Mouse (Mus musculus): ENCODE measurements around the gene Ints3.
"Not testable (repeated sequence)": the region's sequence is repeated elsewhere in the genome, so short reads cannot be mapped to it uniquely, and the experiment has no call there.

Ints3 gene

GRCm38 (mm10) chr3:90357959-90358358 lies 75.5 kb downstream of the Ints3 start:
- no peak for DNase-seq (ENCODE audit: low read depth, low spot score)

GRCm38 (mm10) chr3:90347847-90348246 lies 85.6 kb downstream of the Ints3 start:
- no peak for DNase-seq (ENCODE audit: low read depth, low spot score)

GRCm38 (mm10) chr3:90342853-90343252 lies 90.6 kb downstream of the Ints3 start:
- DNase-seq (ENCODE audit: low read depth, low spot score): not testable (repeated sequence)

All from c-Kit-negative CD71-positive TER-119-positive erythroid progenitor cells, embryonic 14.5 days (primary cell).